Mouse (Mus musculus) large intestine, adult 2 months (tissue): ENCODE measurements around the gene Nin. TPM values are rescaled to one million over a fixed set of nuclear protein-coding genes. Genes with fewer than 3 reads are reported as not detected.

Source experiments
- DNase-seq: peaks from one replicate; pipeline ENCODE4 v3.0.0-alpha.2; 2012; ENCODE audit warnings: low read depth, low spot score
- WGBS: fragments of 180-500 bp; shearing (Covaris S2); methylation state at CpG from one replicate; pipeline ENCODE4 v1.1.7; 2018; 5-methylcytosine and 5-hydroxymethylcytosine counted together
- polyA plus RNA-seq: library from polyadenylated mRNA; depleted of rRNA; stranded (reverse); fragments of >200 nt; gene quantifications from 2 replicates; pipeline ENCODE4 v1.2.3, GENCODE M21; 2012; rRNA removed

Nin gene
- polyA plus RNA-seq, 1 experiment, result 2.1 TPM

GRCm38 (mm10) chr12:69968154-69968553 is 145.4 kb downstream of the Nin start:
- DNase-seq, result no peak
- 78% methylated on average over 5 of the region's 5 CpGs for WGBS

GRCm38 (mm10) chr12:69967112-69967511 is 146.4 kb downstream of the Nin start:
- DNase-seq, result no peak
- 81% methylated on average over 6 of the region's 6 CpGs for WGBS

GRCm38 (mm10) chr12:69966071-69966470 is 147.4 kb downstream of the Nin start:
- WGBS, result 70% methylated on average over 5 of the region's 5 CpGs
- no peak for DNase-seq

- 75% methylated on average over 3 of the region's 3 CpGs for WGBS
- DNase-seq, result no peak
Observed at GRCm38 (mm10) chr12:69965644-69966043, 147.9 kb downstream of the Nin start.

DNA sequence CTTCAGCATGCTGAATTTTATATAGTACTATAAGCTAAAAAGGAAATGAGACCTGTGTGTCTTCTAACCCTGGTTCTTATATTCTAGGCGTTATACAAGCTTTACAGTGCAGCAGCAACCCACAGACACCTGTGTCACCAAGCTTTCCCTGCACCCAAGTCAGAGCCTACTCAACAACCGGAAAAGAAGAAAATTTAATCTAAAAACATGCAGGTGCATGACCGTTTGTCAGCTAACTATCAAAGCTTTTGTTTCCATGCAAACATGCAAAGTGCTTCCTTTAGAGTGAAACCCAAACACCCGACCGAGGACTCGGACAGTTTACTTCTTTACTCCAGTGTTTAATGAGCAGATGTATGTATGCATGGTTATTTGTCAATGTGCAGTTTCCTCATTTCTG is 150.4 kb downstream of the Nin start:
- 83% methylated on average over 6 of the region's 6 CpGs for WGBS
- DNase-seq, result no peak

GRCm38 (mm10) chr12:69962468-69962867 is 151.0 kb downstream of the Nin start:
- WGBS, result 51% methylated on average over 4 of the region's 4 CpGs
- DNase-seq, result no peak

Other genes with a start within 250 kb of the Nin start
- 0.67 and 1.2 TPM in 2 replicates for gene Atl1, start 221.1 kb downstream of the Nin start, polyA plus RNA-seq
- 2.0 and 2.4 TPM in 2 replicates for gene Map4k5, start 220.5 kb downstream of the Nin start, polyA plus RNA-seq
- 13.9 and 14.7 TPM in 2 replicates for gene Sav1, start 126.7 kb downstream of the Nin start, polyA plus RNA-seq
- gene Abhd12b, start 40.4 kb upstream of the Nin start, polyA plus RNA-seq, result not detected in 2 replicates
- 2.5 and 6.0 TPM in 2 replicates for gene Pygl, start 117.8 kb upstream of the Nin start, polyA plus RNA-seq
- gene Trim9, start 233.9 kb upstream of the Nin start, polyA plus RNA-seq, result 0.10 and 0.14 TPM in 2 replicates